Mouse (Mus musculus): ENCODE measurements around the gene Ak7.

Ak7 gene

DNA sequence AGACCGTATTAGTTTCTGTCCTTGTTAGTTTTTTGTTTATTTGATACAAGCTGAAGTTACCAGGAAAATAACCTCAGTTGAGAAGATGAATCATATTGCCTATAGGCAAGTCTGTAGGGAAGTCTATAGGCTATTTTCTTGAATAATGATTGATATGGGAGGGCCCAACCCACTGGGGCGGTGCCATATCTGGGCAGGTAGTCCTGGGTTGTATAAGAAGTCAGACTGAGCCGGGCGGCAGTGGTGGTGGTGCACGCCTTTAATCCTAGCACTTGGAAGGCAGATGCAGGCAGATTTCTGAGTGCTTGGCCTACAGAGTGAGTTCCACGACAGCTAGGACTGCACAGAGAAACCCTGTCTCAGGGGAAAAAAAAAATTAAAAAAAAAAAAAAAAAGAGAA, 84.1 kb downstream of the Ak7 start:
- DNase-seq, result no peak

DNA sequence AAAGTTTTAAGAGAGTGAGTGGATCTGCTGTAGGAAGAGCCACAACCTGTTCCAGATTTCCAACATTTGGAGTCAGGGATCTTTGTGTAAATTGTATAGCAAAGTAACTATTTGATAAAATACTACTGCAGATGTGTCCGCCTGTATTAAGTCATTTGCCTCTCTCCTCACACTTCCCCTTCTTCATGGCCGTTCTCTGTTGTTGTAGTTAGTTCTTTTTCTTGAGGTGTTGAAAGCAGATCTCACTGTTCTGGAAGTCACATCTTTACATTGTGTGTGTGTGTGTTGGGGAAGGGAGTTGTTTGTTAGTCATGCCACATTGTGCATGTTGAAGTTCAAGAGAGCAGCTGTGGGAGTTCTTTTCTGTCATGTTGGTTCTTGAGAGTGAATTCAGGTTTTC, 89.1 kb downstream of the Ak7 start:
- no peak for DNase-seq

DNA sequence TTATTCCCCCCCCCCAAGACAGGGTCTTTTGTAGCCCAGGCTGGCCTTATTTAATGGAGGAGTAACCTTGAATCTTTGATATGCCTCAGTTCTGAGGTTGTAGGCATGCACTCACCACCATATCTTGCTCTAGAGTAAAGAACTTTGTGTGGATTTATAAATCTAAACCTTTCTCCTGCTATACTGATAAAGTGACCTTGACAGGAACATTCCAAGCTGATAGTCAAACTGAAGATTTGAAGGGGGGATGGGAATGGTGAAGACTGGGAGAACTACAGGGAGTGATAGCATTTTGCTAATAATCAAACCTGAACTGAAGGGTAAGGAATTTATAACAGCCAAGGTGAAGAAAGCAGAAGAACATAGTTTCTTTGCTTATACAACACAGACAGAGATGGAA, 92.2 kb downstream of the Ak7 start:
- DNase-seq, result no peak

DNA sequence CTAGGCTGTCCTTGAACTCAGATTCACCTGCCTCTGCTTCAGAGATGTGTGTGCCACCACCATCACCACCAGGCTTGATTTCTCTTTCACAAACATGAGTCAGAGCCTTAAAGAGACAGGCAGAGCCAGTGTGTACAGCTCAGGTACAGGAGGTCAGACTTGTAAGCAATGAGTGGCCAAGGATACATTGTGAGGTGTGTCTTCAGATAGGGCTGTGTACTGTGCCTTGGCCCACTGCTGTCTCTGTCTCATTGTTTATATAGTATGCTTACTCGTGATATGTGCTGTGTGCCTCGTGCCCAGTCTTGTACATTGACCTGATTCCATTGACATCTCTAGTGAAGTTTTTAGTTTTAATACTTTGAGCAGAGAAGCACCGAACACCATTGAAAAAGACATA, 100.0 kb downstream of the Ak7 start:
- no peak for DNase-seq

DNA sequence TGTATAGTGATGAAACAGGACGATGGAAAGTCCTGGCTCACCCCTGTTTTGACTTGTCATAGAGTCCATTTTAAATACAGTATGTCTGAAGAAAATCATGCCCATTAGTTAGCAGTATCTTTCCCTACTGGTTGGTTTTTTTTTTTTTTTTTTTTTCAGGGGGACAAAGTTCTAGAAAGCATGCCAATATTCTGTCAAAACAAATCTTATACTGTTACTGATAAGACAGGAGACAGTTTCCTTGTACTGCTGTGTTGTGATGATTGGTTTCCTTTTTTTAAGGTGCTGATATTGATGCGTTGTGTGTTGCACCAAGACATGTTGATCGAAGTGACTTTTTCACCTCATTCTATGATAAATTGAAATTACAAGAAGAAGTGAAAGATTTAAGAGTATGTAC, 100.4 kb downstream of the Ak7 start:
- DNase-seq, result no peak

DNA sequence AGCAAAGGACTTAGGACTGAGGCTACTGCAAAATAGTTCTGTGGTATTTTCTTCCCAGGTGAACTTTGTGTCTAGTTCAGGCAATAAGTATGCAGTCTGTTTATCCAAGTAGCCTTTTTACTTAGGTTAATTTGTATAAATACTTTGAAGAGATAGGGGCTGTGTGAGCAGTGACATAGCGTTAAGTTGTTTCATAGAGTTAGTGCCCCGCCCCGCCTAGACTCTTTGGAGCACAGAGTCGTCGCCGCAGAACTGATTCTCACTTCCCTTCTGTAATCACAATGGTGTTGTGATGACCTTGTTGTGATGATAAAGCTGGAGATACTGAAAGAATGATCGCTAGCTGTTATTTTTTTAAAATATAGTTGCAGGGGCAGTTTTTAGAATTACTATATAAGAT, 101.6 kb downstream of the Ak7 start:
- DNase-seq, result no peak

DNA sequence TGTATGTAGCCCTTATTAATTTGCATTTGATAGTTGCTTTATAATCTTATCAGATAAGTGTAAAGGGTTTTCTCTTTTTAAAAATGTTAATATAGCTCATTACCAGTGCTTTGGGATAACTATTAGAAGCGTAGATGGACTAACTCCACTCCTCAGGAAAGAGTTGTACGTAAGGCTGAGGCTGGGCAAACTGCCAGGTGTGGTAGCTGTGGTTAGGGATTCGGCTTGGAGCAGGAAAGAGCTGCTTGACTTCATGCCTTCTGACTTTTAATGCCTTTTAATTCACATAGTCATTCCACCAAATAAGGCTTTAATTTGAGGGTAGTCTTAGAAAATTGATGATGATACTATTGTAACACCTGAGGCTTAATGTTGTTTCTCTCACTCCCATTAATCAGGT, 103.2 kb downstream of the Ak7 start:
- DNase-seq, result no peak

DNA sequence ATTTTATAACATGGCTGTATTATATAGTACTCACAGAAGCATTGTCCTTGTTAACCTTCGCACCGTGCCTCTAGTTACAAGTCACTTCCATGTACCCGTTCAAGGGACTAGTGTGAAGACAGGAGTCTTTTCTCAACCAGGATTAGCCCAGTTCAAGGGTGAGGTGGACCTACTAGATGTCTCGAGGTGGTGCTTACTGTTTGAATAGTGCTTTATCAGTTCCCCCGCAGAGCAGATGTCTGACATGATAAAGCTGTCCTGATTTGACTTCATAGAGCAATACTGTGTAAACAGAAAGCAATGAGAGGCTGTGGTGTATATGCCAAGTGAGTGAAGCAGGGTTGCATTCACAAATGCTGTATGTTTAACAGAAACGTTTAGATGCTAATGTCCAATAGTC, 104.8 kb downstream of the Ak7 start:
- no peak for DNase-seq

DNA sequence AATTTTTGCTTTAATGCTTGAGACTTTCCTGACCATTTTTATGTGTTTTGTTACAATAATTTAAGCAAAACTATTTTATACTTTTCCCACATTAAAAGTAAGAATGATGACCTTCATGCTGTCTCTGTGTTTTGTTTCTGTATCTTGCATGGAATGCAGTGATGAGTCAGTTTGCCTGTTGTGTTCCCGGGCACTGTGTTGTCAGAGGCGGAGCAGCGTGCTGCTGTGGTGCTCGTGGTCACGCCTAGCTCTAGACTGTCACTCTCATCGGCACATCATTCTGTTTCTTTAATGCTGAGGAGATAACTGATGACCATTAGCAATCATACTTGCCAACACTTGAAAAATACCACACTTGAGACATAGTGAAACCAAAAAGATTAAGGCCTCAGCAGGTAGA, 108.2 kb downstream of the Ak7 start:
- DNase-seq, result no peak

DNA sequence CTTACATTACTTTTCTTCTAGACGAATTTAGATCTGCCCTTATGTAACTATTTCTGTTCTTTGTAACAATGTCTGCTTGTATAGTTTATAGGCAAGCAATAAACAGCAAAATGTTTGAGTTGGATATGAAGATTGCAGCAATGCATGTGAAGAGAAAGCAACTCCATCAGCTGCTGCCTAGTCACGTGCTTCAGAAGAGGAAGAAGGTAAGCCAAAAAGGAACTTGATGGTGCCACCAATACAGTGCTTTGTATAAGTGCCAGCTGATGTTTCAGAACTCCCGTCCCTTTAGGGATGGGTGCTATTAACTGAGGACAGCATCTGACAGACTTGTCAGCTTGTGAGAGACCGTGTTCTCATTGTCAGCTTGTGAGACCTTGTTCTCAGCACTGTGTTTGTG, 117.7 kb downstream of the Ak7 start:
- no peak for DNase-seq

DNA sequence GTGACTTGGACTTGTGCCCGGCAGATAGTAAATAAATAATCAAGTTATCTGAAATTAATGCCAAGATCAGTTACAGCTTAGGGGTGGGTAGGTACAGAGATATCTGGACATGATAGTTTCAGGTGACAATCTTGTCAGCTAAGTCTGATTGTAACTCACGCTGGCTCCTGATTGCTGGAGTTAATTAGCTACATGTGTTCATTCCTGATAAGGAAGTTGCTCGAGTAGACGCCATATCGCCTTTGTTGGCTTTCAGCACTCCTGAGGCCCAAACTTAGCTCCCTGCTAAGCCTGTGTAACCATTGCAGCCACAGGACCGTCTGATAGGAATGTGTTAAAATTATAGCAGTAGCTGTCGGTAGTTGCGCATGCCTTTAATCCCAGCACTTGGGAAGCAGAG, 119.0 kb downstream of the Ak7 start:
- DNase-seq, result no peak

DNA sequence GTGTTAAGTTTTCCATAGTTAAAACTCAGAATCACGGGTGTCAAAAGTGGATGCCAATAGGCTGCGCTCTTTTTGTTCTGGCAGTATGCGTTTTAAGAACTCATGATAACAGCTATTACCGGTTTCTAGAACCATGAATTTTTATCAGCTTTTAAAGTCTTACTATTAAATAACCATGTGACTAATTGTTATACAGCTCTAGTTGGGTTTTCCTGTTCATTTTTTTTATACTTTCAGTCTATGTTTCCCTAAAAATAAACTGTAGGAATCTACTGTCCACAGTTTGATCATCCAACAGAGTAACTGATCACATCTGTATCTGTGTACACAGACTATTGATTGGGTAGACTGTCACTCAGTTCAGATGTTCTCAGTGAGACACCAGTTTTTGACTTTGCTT, 119.5 kb downstream of the Ak7 start:
- no peak for DNase-seq

Measured in kidney, adult 9 months (tissue).